Mouse (Mus musculus): ENCODE data around the gene Polr2g. TPM values are rescaled to one million over a fixed set of nuclear protein-coding genes. Genes with fewer than 3 reads are reported as not detected.

Gene Polr2g
- polyA plus RNA-seq, 1 experiment = 72.9 TPM

DNA sequence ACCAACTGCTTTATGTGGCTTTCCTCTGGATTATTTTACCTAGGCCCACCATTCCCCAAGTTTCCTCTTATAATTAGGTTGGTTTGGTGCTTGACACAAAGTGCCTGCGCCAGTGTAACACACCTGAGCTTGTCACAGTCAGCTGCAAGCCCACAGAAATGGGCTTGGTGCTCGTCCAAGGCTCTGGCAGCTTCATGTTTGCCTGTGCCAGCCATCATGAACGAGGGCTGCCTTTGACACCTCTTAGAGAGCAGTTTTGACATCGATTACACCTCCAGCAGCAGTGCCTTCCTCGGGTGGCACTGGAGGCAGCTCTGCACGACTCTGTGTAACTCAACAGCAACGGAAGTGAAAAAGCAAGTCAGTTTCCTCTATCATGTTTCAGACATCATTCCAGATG, 8.2 kb downstream of the Polr2g start:
- Histone ChIP-seq H3K4me1 (ENCODE audit: control insufficient read depth, insufficient read depth, low read length) (no peaks in the 10 kb centered on the region), H3K27ac (ENCODE audit: insufficient read depth, low read depth, low read length) (no peak overlapping the region)
- 75% methylated on average over 7 of the region's 7 CpGs for WGBS

GRCm38 (mm10) chr19:8789171-8789570, 9.2 kb downstream of the Polr2g start:
- WGBS = 49% methylated on average over 1 of the region's 1 CpGs
- no peak overlapping the region for H3K4me3 ChIP-seq (ENCODE audit: insufficient read depth, low read depth, low read length)
- no peak for DNase-seq
- no peak overlapping the region for H3K27ac ChIP-seq (ENCODE audit: insufficient read depth, low read depth, low read length)
- no peaks in the 10 kb centered on the region for H3K27me3 ChIP-seq (replicated peaks; ENCODE audit: control insufficient read depth, insufficient read depth, low read length)
- H3K36me3 ChIP-seq (ENCODE audit: control insufficient read depth, insufficient read depth, low read length) = no peaks in the 10 kb centered on the region
- no peak for TF ChIP-seq CTCF (conservative IDR thresholded peaks at IDR 0.05; ENCODE audit: insufficient read depth, insufficient read length, low read depth, low read length)
- TF ChIP-seq POLR2A (IDR thresholded peaks at IDR 0.05; ENCODE audit: low read depth, low read length) = no peak
- no peaks in the 10 kb centered on the region for H3K4me1 ChIP-seq (ENCODE audit: control insufficient read depth, insufficient read depth, low read length)

More for the DNA sequence above, 8.2 kb downstream of the Polr2g start:
- H3K36me3 ChIP-seq (ENCODE audit: control insufficient read depth, insufficient read depth, low read length) = no peaks in the 10 kb centered on the region
- H3K4me3 ChIP-seq (ENCODE audit: insufficient read depth, low read depth, low read length) = no peak overlapping the region
- DNase-seq = no peak
- TF ChIP-seq POLR2A (IDR thresholded peaks at IDR 0.05; ENCODE audit: low read depth, low read length) = no peak
- TF ChIP-seq CTCF (conservative IDR thresholded peaks at IDR 0.05; ENCODE audit: insufficient read depth, insufficient read length, low read depth, low read length) = no peak
- H3K27me3 ChIP-seq (replicated peaks; ENCODE audit: control insufficient read depth, insufficient read depth, low read length) = no peaks in the 10 kb centered on the region

GRCm38 (mm10) chr19:8788521-8788920, 9.9 kb downstream of the Polr2g start:
- no peaks in the 10 kb centered on the region for H3K27me3 ChIP-seq (replicated peaks; ENCODE audit: control insufficient read depth, insufficient read depth, low read length)
- WGBS = 49% methylated on average over 3 of the region's 3 CpGs
- TF ChIP-seq POLR2A (IDR thresholded peaks at IDR 0.05; ENCODE audit: low read depth, low read length) (no peak), CTCF (conservative IDR thresholded peaks at IDR 0.05; ENCODE audit: insufficient read depth, insufficient read length, low read depth, low read length) (no peak)

GRCm38 (mm10) chr19:8786008-8786781, 12.2 kb downstream of the Polr2g start, which contains the start of gene Taf6l:
TSS of gene Taf6l (minus strand) at chr19:8786417.
- TF ChIP-seq CTCF (conservative IDR thresholded peaks at IDR 0.05; ENCODE audit: insufficient read depth, insufficient read length, low read depth, low read length) = no peak; the same call in 1 of the 2 replicates
- no peak for TF ChIP-seq POLR2A (IDR thresholded peaks at IDR 0.05; ENCODE audit: low read depth, low read length)
- no peaks in the 10 kb centered on the region for H3K36me3 ChIP-seq (ENCODE audit: control insufficient read depth, insufficient read depth, low read length)
- H3K27me3 ChIP-seq (replicated peaks; ENCODE audit: control insufficient read depth, insufficient read depth, low read length) = no peaks in the 10 kb centered on the region
- no peaks in the 10 kb centered on the region for H3K4me1 ChIP-seq (ENCODE audit: control insufficient read depth, insufficient read depth, low read length)
- H3K27ac ChIP-seq (ENCODE audit: insufficient read depth, low read depth, low read length) = peak within 1 kb of the TSS; percentile 46; the same call in 1 of the 2 replicates
- DNase-seq = peak; percentile 98
- peak within 1 kb of the TSS; percentile 58 for H3K4me3 ChIP-seq (ENCODE audit: insufficient read depth, low read depth, low read length)
- WGBS = 1% methylated on average over 32 of the region's 32 CpGs

More at GRCm38 (mm10) chr19:8788521-8788920, 9.9 kb downstream of the Polr2g start:
- Histone ChIP-seq H3K27ac (ENCODE audit: insufficient read depth, low read depth, low read length) (no peak overlapping the region), H3K36me3 (ENCODE audit: control insufficient read depth, insufficient read depth, low read length) (no peaks in the 10 kb centered on the region), H3K4me3 (ENCODE audit: insufficient read depth, low read depth, low read length) (no peak overlapping the region), H3K4me1 (ENCODE audit: control insufficient read depth, insufficient read depth, low read length) (no peaks in the 10 kb centered on the region)
- DNase-seq = no peak

GRCm38 (mm10) chr19:8774951-8775421, 23.4 kb downstream of the Polr2g start:
- H3K4me3 ChIP-seq (ENCODE audit: insufficient read depth, low read depth, low read length) = peak overlapping the region; percentile 99
- TF ChIP-seq POLR2A (IDR thresholded peaks at IDR 0.05; ENCODE audit: low read depth, low read length) (no peak), CTCF (conservative IDR thresholded peaks at IDR 0.05; ENCODE audit: insufficient read depth, insufficient read length, low read depth, low read length) (no peak)
- WGBS = 2% methylated on average over 20 of the region's 20 CpGs
- H3K36me3 ChIP-seq (ENCODE audit: control insufficient read depth, insufficient read depth, low read length) = no peaks in the 10 kb centered on the region
- peaks cover 17% of the 10 kb centered on the region; the same call in 1 of the 2 replicates for H3K4me1 ChIP-seq (ENCODE audit: control insufficient read depth, insufficient read depth, low read length)
- H3K27me3 ChIP-seq (replicated peaks; ENCODE audit: control insufficient read depth, insufficient read depth, low read length) = no peaks in the 10 kb centered on the region
- peak overlapping the region; percentile 87 for H3K27ac ChIP-seq (ENCODE audit: insufficient read depth, low read depth, low read length)
- DNase-seq = peak; percentile 21

DNA sequence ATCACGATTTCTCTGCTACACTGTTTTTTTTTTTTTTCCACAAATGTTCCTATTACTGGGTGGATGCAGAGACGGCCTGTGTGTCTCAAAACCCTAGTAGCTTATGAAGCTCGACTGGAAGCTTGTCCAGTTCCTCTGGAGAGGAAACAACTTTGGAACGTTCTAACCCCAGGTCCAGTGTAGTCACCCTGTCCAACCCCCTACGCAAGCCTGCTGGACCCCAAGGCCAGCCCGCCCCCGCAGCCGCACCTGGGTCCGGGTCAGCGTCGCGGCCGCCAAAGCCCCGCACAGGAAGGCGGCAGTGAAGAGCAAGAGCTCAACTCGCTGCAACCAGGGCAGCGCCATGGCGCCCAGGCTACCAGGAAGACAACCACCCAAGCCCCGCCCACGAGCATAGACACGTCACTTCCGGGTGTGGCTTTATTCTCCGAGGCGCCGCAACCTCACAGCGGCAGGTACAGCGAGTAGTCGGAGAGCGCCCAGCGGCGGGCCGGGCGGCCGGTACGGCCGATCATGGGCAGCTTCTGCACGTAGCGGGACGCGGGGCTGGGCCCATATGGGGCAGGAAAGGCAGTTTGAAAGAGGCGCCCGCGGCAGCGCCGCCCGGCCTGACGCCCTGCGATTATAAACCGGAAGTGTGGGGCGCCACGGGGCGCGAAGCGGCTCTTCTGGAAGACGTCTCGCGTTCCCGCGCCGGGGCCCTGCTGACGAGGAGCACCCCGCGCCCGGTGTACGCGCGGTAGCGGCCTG, 24.1 kb downstream of the Polr2g start, which contains the start of gene Tmem179b:
TSS of gene Tmem179b (minus strand) at position 382 of the 750 bp plus-strand sequence.
- peaks cover 17% of the 10 kb centered on the region; the same call in 1 of the 2 replicates for H3K4me1 ChIP-seq (ENCODE audit: control insufficient read depth, insufficient read depth, low read length)
- peak within 1 kb of the TSS; percentile 87 for H3K27ac ChIP-seq (ENCODE audit: insufficient read depth, low read depth, low read length)
- peak; percentile 97 for DNase-seq
- no peaks in the 10 kb centered on the region for H3K36me3 ChIP-seq (ENCODE audit: control insufficient read depth, insufficient read depth, low read length)
- peak within 1 kb of the TSS; percentile 99 for H3K4me3 ChIP-seq (ENCODE audit: insufficient read depth, low read depth, low read length)
- under 1% methylated on average over 68 of the region's 68 CpGs for WGBS
- H3K27me3 ChIP-seq (replicated peaks; ENCODE audit: control insufficient read depth, insufficient read depth, low read length) = no peaks in the 10 kb centered on the region
- TF ChIP-seq CTCF (conservative IDR thresholded peaks at IDR 0.05; ENCODE audit: insufficient read depth, insufficient read length, low read depth, low read length) = no peak
- TF ChIP-seq POLR2A (IDR thresholded peaks at IDR 0.05; ENCODE audit: low read depth, low read length) = peak; percentile 70

All from kidney, adult 2 months (tissue).